Mouse (Mus musculus): ENCODE results near the gene Slc26a10. TPM values are rescaled to one million over a fixed set of nuclear protein-coding genes. Genes with fewer than 3 reads are reported as not detected.

Gene Slc26a10
- polyA plus RNA-seq, 1 experiment from 2014 or later, result 0.51 TPM

GRCm38 (mm10) chr10:127214422-127214803 is 34.0 kb upstream of the Slc26a10 start:
- no peak for DNase-seq (ENCODE audit: low spot score, missing footprints)
- Histone ChIP-seq H3K4me2 (no peak overlapping the region), H3K4me1 (ENCODE audit: control insufficient read depth, insufficient read depth, low read length) (peaks cover 8% of the 10 kb centered on the region), H3K9ac (ENCODE audit: low read length) (no peak overlapping the region), H3K27me3 (ENCODE audit: control insufficient read depth, insufficient read depth, low read length) (no peaks in the 10 kb centered on the region), H3K4me3 (ENCODE audit: low read depth, low read length) (no peak overlapping the region), H3K36me3 (ENCODE audit: control insufficient read depth, insufficient read depth, low read length) (no peaks in the 10 kb centered on the region), H3K9me3 (ENCODE audit: control insufficient read depth, low read length) (no peaks in the 10 kb centered on the region), H3K27ac (ENCODE audit: low read depth, low read length) (no peak overlapping the region)
- ATAC-seq (ENCODE audit: low FRiP score), result no peak
- WGBS, result 82% methylated on average over 1 of the region's 1 CpGs

GRCm38 (mm10) chr10:127213704-127214421 is 33.4 kb upstream of the Slc26a10 start:
- Histone ChIP-seq H3K4me2 (no peak overlapping the region), H3K27me3 (ENCODE audit: control insufficient read depth, insufficient read depth, low read length) (no peaks in the 10 kb centered on the region), H3K4me1 (ENCODE audit: control insufficient read depth, insufficient read depth, low read length) (peaks cover 8% of the 10 kb centered on the region), H3K9ac (ENCODE audit: low read length) (no peak overlapping the region), H3K9me3 (ENCODE audit: control insufficient read depth, low read length) (no peaks in the 10 kb centered on the region), H3K36me3 (ENCODE audit: control insufficient read depth, insufficient read depth, low read length) (no peaks in the 10 kb centered on the region), H3K27ac (ENCODE audit: low read depth, low read length) (no peak overlapping the region), H3K4me3 (ENCODE audit: low read depth, low read length) (no peak overlapping the region)
- ATAC-seq (ENCODE audit: low FRiP score) (no peak), DNase-seq (ENCODE audit: low spot score, missing footprints) (no peak)
- 86% methylated on average over 13 of the region's 13 CpGs for WGBS

GRCm38 (mm10) chr10:127213272-127213671 is 32.8 kb upstream of the Slc26a10 start:
- DNase-seq (ENCODE audit: low spot score, missing footprints) (no peak), ATAC-seq (ENCODE audit: low FRiP score) (no peak)
- Histone ChIP-seq H3K9ac (ENCODE audit: low read length) (no peak overlapping the region), H3K27ac (ENCODE audit: low read depth, low read length) (no peak overlapping the region), H3K9me3 (ENCODE audit: control insufficient read depth, low read length) (no peaks in the 10 kb centered on the region), H3K27me3 (ENCODE audit: control insufficient read depth, insufficient read depth, low read length) (no peaks in the 10 kb centered on the region), H3K4me1 (ENCODE audit: control insufficient read depth, insufficient read depth, low read length) (peaks cover 8% of the 10 kb centered on the region), H3K36me3 (ENCODE audit: control insufficient read depth, insufficient read depth, low read length) (0 out of 2 replicates have a peak, but pooled peaks cover 2% of the 10 kb centered on the region), H3K4me3 (ENCODE audit: low read depth, low read length) (no peak overlapping the region), H3K4me2 (no peak overlapping the region)
- 91% methylated on average over 8 of the region's 8 CpGs for WGBS

DNA sequence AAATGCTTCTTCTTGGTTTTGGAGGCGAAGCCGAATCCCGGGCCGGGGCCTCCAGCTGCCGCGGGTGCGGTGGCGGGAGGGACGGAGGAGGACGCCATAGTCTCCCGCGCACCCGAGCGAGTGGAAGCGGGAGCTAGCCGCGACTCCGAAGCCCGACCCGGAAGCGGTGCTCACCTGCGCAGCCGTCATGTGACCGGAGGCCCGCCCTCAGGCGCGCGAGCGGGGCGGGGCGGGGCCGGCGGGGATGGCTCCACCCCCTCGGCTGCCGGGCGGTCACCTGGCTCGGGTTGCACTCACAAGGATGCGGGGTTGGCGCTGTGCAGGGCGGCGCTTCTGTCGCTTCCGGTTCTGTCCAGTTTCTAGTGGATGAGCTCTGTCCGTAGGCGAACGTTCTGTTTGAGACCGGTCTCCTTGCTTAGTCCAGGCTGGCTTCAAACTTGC is 31.0 kb upstream of the Slc26a10 start, which contains the start of gene Pip4k2c:
TSS of gene Pip4k2c (minus strand) at position 172 of the 441 bp plus-strand sequence.
- DNase-seq (ENCODE audit: low spot score, missing footprints) (peak; percentile 97), ATAC-seq (ENCODE audit: low FRiP score) (peak; percentile 96)
- peak within 1 kb of the TSS; percentile 86 for H3K4me3 ChIP-seq (ENCODE audit: low read depth, low read length)
- peak within 1 kb of the TSS; percentile 90 for H3K4me2 ChIP-seq
- H3K9me3 ChIP-seq (ENCODE audit: control insufficient read depth, low read length), result no peaks in the 10 kb centered on the region
- WGBS, result under 1% methylated on average over 46 of the region's 47 CpGs
- H3K4me1 ChIP-seq (ENCODE audit: control insufficient read depth, insufficient read depth, low read length), result peaks cover 8% of the 10 kb centered on the region
- H3K27me3 ChIP-seq (ENCODE audit: control insufficient read depth, insufficient read depth, low read length), result no peaks in the 10 kb centered on the region
- H3K36me3 ChIP-seq (ENCODE audit: control insufficient read depth, insufficient read depth, low read length), result peaks cover 2% of the 10 kb centered on the region; the same call in 1 of the 2 replicates
- H3K9ac ChIP-seq (ENCODE audit: low read length), result peak within 1 kb of the TSS; percentile 86
- no peak within 1 kb of the TSS for H3K27ac ChIP-seq (ENCODE audit: low read depth, low read length)

DNA sequence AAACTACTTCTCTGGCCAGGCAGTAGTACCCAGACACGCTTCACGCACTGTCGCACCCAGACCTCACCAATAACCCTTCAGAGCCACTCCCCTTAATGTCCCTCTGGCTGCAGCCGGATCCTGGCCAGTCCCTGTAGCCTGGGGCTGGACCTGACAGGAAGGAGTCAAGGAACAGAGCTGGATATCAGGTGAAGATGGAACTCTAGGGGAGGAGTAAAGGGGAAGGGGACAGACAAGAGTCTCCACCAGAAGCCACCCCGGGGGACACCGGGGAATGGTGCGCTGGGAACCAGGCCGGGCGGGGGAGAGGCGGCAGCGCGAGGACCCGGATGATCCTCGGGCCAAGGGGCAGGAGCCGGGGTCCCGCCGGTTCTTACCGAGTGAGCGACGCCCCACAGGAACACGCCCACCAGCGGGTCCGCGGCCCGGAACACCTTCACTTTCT is 30.5 kb upstream of the Slc26a10 start:
- peaks cover 8% of the 10 kb centered on the region for H3K4me1 ChIP-seq (ENCODE audit: control insufficient read depth, insufficient read depth, low read length)
- peak overlapping the region; percentile 90 for H3K4me2 ChIP-seq
- H3K36me3 ChIP-seq (ENCODE audit: control insufficient read depth, insufficient read depth, low read length), result peaks cover 2% of the 10 kb centered on the region; the same call in 1 of the 2 replicates
- H3K27ac ChIP-seq (ENCODE audit: low read depth, low read length), result no peak overlapping the region
- H3K9ac ChIP-seq (ENCODE audit: low read length), result peak overlapping the region; percentile 86
- DNase-seq (ENCODE audit: low spot score, missing footprints) (no peak), ATAC-seq (ENCODE audit: low FRiP score) (peak; percentile 73)
- H3K9me3 ChIP-seq (ENCODE audit: control insufficient read depth, low read length), result no peaks in the 10 kb centered on the region
- 0% methylated on average over 25 of the region's 25 CpGs for WGBS
- H3K4me3 ChIP-seq (ENCODE audit: low read depth, low read length), result peak overlapping the region; percentile 86
- no peaks in the 10 kb centered on the region for H3K27me3 ChIP-seq (ENCODE audit: control insufficient read depth, insufficient read depth, low read length)

- ATAC-seq (ENCODE audit: low FRiP score), result no peak
- no peak overlapping the region; the same call in 1 of the 2 replicates for H3K4me3 ChIP-seq (ENCODE audit: low read depth, low read length)
- no peak overlapping the region for H3K27ac ChIP-seq (ENCODE audit: low read depth, low read length)
- peaks cover 2% of the 10 kb centered on the region; the same call in 1 of the 2 replicates for H3K36me3 ChIP-seq (ENCODE audit: control insufficient read depth, insufficient read depth, low read length)
- WGBS, result 86% methylated on average over 13 of the region's 13 CpGs
- peak overlapping the region; percentile 90 for H3K4me2 ChIP-seq
- no peak for DNase-seq (ENCODE audit: low spot score, missing footprints)
- H3K9ac ChIP-seq (ENCODE audit: low read length), result no peak overlapping the region
- peaks cover 8% of the 10 kb centered on the region for H3K4me1 ChIP-seq (ENCODE audit: control insufficient read depth, insufficient read depth, low read length)
- H3K9me3 ChIP-seq (ENCODE audit: control insufficient read depth, low read length), result no peaks in the 10 kb centered on the region
- H3K27me3 ChIP-seq (ENCODE audit: control insufficient read depth, insufficient read depth, low read length), result no peaks in the 10 kb centered on the region
Observed at GRCm38 (mm10) chr10:127209928-127210570, 29.6 kb upstream of the Slc26a10 start.

DNA sequence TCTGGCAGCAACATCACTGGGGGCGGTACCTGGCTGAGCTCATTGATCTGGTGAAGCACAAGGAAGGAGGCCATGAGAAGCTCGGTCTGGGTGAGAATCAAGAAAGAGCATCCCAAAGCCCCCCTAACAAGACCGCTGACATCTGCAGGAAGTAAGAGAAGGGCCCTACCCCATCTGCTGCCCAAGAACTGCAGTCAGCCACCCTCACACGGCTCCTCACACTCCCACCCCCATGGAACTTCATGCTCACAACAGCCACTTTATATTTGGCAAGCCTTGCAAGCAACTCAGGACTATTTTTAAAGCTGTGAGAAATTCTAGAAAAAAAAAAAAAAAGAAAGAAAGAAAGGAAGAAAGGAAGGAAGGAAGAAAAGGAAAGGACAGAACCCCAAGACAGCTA is 28.5 kb upstream of the Slc26a10 start:
- Histone ChIP-seq H3K27ac (ENCODE audit: low read depth, low read length) (no peak overlapping the region), H3K9me3 (ENCODE audit: control insufficient read depth, low read length) (no peaks in the 10 kb centered on the region), H3K9ac (ENCODE audit: low read length) (no peak overlapping the region), H3K36me3 (ENCODE audit: control insufficient read depth, insufficient read depth, low read length) (peaks cover 4% of the 10 kb centered on the region; the same call in 1 of the 2 replicates), H3K27me3 (ENCODE audit: control insufficient read depth, insufficient read depth, low read length) (no peaks in the 10 kb centered on the region), H3K4me2 (no peak overlapping the region), H3K4me3 (ENCODE audit: low read depth, low read length) (no peak overlapping the region), H3K4me1 (ENCODE audit: control insufficient read depth, insufficient read depth, low read length) (peaks cover 8% of the 10 kb centered on the region)
- no peak for DNase-seq (ENCODE audit: low spot score, missing footprints)
- no peak for ATAC-seq (ENCODE audit: low FRiP score)
- 84% methylated on average over 4 of the region's 4 CpGs for WGBS

DNA sequence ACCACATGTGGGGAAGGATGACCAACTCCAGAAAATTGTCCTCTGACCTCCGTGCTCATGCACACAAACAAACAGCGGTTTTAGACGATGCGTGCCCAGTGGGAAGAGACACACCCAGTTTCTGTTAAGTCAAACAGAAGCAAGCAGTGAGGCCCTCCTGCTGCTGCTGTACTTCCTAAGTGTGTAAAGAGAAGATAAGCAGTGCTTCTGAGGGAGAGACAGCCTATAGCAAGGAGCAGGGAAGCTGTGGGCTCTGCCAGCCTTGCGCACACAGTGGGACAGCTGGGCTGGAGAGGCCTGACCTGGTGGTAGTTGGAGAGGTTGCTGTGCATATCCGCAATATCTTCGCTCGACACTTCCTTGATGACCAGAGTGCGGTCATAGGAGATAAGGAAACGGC is 24.9 kb upstream of the Slc26a10 start:
- 87% methylated on average over 10 of the region's 10 CpGs for WGBS
- Histone ChIP-seq H3K27ac (ENCODE audit: low read depth, low read length) (no peak overlapping the region; the same call in 1 of the 2 replicates), H3K36me3 (ENCODE audit: control insufficient read depth, insufficient read depth, low read length) (peaks cover 6% of the 10 kb centered on the region; the same call in 1 of the 2 replicates), H3K4me1 (ENCODE audit: control insufficient read depth, insufficient read depth, low read length) (peaks cover under 1% of the 10 kb centered on the region; the same call in 1 of the 2 replicates), H3K4me2 (no peak overlapping the region), H3K9ac (ENCODE audit: low read length) (no peak overlapping the region), H3K27me3 (ENCODE audit: control insufficient read depth, insufficient read depth, low read length) (no peaks in the 10 kb centered on the region), H3K4me3 (ENCODE audit: low read depth, low read length) (no peak overlapping the region), H3K9me3 (ENCODE audit: control insufficient read depth, low read length) (no peaks in the 10 kb centered on the region)
- DNase-seq (ENCODE audit: low spot score, missing footprints) (no peak), ATAC-seq (ENCODE audit: low FRiP score) (no peak)

DNA sequence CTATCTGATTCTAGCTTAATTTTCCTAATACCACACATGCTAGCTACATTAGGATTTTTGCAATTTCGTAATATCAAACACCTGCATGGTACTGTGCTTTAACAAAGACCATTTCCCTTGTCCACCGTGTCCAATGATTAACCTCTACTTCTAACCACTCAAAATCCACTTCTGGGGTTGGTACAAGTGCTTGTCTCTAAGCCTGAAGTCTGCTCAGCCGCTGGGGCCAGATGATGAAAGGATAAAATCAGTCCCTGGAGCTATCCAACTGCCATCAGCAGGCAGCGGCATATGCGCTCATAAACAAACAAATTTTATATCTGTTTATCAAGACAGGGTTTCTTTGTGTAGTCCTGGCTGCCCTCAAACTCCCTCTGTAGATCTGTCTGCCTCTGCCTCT is 24.1 kb upstream of the Slc26a10 start:
- Histone ChIP-seq H3K9ac (ENCODE audit: low read length) (no peak overlapping the region), H3K36me3 (ENCODE audit: control insufficient read depth, insufficient read depth, low read length) (peaks cover 6% of the 10 kb centered on the region; the same call in 1 of the 2 replicates), H3K4me3 (ENCODE audit: low read depth, low read length) (no peak overlapping the region), H3K27ac (ENCODE audit: low read depth, low read length) (0 out of 2 replicates have a peak overlapping the region, but pooled peaks have one; percentile 2), H3K9me3 (ENCODE audit: control insufficient read depth, low read length) (no peaks in the 10 kb centered on the region), H3K4me1 (ENCODE audit: control insufficient read depth, insufficient read depth, low read length) (no peaks in the 10 kb centered on the region), H3K4me2 (no peak overlapping the region), H3K27me3 (ENCODE audit: control insufficient read depth, insufficient read depth, low read length) (no peaks in the 10 kb centered on the region)
- ATAC-seq (ENCODE audit: low FRiP score), result no peak
- no peak for DNase-seq (ENCODE audit: low spot score, missing footprints)
- 94% methylated on average over 5 of the region's 5 CpGs for WGBS

Data from midbrain, embryonic 11.5 days (tissue).